Mouse (Mus musculus) heart, postnatal 4 days (tissue): Measurements from ENCODE around the gene Lancl1. TPM values are rescaled to one million over a fixed set of nuclear protein-coding genes. Genes with fewer than 3 reads are reported as not detected.

ENCODE experiments used
- DNase-seq: peaks from one replicate; pipeline ENCODE4 v3.0.0; 2021
- total RNA-seq, 2 experiments: library from RNA; stranded (reverse); gene quantifications; 2 replicates each; pipeline ENCODE4 v1.2.3; 2021

The Lancl1 gene
- total RNA-seq, 2 experiments from 2014 or later: 32.9 to 39.4 TPM

DNA sequence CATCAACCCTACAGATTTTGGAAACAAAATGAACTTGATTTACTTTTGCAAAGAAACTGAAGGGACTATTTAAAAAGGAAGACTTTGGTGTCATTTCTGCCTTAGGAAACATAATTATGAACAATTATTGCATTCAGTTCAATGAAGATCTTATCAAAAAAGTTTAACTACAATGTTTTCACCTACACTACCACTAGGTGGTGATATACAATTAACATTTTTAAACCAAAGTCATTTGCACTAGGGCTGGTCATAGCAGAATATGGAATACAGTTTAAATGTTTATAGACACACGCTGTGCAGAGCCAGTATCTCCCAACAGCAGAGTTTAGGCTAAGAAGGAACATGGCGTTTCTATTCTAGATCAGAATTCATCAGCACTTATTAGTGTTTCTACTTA is 24.5 kb downstream of the Lancl1 start:
- no peak for DNase-seq

- DNase-seq: no peak
These were observed 28.2 kb downstream of the Lancl1 start for GRCm38 (mm10) chr1:67010520-67010919.

DNA sequence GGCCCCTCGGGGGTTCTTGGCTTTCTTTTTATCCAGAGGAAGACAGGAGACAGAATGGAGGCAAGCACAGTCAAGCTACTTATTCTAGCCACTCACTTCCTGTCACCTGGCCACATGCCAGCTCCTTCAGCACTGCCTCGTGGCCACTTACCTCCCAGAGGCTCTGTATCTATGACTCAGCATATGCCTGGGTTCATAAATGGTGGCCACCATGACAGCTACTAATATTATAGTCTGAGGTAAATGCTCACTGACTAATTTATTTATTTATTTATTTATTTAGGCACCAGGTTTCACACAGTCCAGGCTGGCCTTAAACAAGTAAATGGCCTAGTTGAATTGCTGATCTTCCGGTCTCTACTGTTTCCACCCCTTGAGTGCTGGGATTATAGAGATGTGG is 35.0 kb downstream of the Lancl1 start:
- DNase-seq: peak; percentile 47

- no peak for DNase-seq
These were observed 36.4 kb downstream of the Lancl1 start for GRCm38 (mm10) chr1:67002226-67002625.

DNA sequence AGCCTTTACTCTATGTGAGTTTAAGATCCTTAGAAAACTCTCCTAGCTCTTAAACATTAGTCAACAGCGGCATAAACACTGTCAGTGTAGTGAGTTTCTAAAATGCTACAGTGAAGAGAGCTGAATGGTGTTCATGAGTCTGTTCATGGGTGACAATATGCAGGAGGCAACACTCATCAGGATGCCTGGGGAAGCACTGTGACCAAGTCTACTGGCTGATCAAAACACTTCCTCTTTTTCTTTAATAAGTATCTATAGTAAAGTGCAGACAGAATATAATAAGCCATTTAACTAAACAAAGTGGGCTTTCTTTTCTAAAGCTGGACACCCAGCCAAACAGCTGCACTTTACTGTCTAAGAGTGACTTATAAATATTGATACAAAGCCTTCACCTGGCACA is 37.3 kb downstream of the Lancl1 start:
- no peak for DNase-seq

GRCm38 (mm10) chr1:67000484-67000883 is 38.2 kb downstream of the Lancl1 start:
- no peak for DNase-seq

DNA sequence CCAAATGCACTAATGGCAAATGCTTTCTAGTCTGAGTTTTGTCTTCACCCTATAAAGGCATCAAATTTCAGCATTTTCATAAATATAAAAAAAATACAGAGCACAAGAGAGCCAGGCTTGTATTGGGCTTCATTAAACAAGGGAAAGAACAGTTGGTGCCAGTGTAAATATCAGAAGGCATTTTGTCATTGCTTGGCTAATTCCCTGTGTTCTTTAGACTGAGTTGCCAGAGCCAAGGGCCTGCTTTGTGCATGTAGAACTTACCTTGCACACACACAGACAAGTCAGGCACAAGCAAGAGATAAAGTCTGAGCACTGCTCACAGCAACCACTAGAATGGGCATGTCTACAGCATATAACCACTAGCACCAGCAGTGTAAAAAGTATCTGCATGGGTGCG is 40.1 kb downstream of the Lancl1 start:
- no peak for DNase-seq

DNA sequence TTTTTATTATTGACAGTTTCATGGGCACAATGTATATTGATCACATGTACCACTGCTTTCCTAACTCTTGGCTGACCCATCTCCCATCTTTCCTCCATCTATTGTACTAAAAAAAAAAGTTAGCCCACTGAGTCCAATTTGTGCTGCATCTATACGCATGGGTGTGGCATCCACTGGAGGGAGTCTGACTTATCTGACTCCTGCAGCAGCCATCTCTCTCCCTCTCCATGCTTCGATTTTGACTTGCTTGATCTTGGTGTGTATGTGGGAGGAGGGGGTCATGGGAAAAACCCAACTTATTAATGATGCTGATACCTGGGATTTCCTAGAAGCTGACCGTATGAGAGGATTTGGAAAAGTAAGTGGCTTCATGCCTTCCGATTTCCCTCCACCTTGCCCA is 40.5 kb downstream of the Lancl1 start:
- no peak for DNase-seq

GRCm38 (mm10) chr1:66996819-66997218 is 41.9 kb downstream of the Lancl1 start:
- DNase-seq: no peak

- DNase-seq: peak; percentile 54
These were observed 45.9 kb downstream of the Lancl1 start for GRCm38 (mm10) chr1:66992764-66993163.

GRCm38 (mm10) chr1:66987558-66988190 is 51.0 kb downstream of the Lancl1 start:
- DNase-seq: no peak

DNA sequence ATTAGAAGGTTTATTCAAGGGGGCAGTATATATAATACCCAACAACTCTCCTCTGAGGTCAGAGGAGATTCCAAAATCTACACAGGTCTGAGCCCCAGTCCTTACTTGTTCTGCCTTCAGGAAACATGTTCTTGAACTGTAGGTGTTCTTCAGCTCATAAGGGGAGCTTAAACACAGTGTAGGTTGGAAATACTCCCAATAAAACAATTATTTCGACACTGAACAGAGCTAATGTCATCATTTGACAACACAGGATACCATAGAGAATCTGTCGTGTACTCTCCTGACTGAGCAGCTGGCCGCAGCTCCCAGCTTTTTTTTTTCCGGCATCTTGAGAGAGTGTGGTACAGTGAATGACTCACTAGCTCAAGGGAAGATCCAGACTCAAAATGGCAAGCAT is 52.8 kb downstream of the Lancl1 start:
- DNase-seq: no peak

DNA sequence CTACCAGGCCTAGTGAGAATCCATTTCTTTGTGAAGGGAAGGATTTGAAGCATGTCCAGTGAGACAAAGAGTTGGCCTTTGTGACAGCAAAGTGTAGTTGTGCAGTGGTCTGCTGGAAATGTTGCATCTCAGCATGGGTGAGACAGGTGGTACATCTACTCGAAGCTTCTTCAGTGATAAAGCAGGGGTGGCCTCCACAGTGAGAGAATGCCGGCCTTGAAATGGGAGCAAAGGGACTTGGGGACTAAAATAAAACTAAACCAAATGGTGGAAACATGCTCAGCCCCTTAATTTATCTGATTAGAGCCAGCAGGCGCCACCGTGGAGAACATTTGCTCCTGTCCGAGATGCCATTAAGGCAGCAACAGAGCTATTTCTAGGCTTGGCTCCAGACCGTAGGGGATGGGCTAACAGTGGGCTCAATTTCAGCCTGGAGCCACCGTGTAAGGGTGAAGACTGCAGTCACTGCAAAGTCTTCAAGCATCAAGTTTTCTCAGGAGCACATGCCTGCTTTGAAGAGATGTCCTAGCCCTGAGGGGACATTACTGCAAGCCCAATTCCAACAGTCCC is 53.5 kb downstream of the Lancl1 start:
- DNase-seq: peak; percentile 20

DNA sequence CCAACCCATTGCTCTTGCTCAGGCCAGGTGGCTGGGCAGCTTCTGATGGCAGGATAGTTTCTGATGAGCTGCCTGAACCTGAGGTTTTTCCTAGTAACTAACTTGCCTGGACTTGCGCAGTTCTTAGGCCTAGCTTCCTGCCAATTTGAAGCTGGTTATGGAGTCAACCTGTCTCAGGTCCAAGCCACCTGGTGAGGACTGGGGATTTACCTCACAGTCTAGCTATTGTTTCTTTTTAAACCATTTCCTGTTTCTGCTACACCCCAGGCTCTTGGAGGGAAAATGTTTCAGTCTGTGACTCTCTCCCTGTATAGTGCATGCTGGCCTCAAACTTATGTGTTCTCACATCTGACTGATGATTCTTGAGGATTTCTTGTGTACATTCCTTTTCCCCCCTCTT is 58.5 kb downstream of the Lancl1 start:
- DNase-seq: no peak

DNA sequence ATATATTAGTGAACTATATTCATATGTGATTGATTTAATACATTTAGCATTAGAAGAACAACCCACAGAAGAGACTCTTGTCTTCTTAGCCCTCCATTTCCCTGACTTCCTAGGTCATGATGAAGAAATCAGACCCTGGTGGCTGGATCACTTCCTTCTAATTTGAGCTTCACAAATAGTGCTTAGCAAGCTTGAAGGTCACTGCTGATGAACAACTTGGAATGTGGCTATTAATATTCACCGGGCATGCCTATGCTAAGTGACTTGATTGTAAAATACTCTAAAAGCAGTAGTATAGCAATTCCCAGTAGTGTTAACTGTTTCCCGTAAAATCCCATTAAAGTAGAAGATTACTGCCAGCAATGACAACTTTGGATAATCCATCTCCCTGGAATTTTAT is 63.2 kb downstream of the Lancl1 start:
- no peak for DNase-seq

DNA sequence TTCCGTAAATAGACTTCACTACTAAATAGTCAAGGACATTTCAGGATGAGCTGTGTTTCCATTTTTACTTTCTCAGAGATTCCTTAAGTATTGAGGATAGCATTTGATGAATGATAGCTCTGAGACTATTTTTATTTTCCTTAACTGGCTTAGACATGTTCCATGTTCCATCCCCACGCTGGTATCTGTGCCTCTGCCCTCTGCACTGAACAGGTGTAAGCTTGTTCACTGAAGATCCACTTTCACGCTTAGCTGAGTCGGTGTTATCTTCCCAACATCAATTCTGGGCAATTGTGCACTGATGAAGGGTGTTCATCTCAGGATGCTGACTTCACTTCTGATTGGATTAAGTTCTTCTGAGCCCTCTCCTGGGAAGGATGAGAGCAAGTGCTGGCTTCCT is 73.8 kb downstream of the Lancl1 start:
- no peak for DNase-seq

- DNase-seq: no peak
These were observed 78.0 kb downstream of the Lancl1 start for GRCm38 (mm10) chr1:66960536-66961243.

DNA sequence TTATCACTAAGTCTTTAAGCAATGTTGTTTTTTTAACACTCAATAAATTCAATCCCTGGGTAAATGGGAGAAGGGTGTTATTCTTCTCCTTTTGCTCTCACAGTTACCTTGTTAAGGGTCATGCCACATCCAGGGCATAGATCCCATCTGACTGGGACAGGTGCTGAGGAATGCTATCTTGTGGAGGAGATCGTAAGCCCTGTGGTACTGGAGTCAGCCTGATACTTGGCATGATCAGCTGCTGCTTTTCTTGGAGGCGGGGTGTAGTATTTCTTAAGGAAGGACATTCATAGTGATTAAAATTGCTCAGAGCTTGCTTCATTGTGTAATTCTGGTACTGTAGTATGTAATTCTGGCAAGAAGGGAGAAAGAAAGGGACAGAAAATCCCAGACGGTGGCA is 81.3 kb downstream of the Lancl1 start:
- no peak for DNase-seq

DNA sequence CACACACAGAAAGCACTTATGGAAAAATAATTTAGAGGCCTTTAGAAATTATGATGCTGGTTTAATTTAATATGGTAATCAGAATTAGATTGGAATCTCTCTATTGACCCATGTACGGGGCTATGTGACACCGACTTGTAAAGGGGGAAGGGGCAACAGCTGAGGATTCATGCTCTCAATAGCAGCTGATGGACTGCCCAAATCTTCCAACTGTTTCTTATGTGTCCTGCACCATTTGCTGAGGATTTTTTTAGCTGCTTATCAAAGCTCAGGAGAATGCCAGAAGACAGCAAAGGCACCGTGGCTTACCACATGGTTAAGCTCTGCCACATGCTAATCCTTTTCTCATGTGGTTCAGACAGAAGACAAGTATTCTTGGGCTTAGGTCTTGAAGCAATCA is 87.6 kb downstream of the Lancl1 start:
- DNase-seq: no peak

Other genes with a start within 250 kb of the Lancl1 start
- 10 to 100 TPM; 16.7 to 19.1 TPM for gene Kansl1l, start 221.3 kb downstream of the Lancl1 start, total RNA-seq
- 1,000 to 10,000 TPM; 1,242 to 1,246 TPM for gene Acadl, start 175.6 kb downstream of the Lancl1 start, total RNA-seq
- gene Myl1, start 93.5 kb downstream of the Lancl1 start, total RNA-seq: 10 to 100 TPM; 35.0 to 75.2 TPM
- under 1 TPM; 0.05 to 0.07 TPM for gene Cps1, start 84.2 kb upstream of the Lancl1 start, total RNA-seq